Mouse (Mus musculus) limb, embryonic 15.5 days (tissue): ENCODE measurements at regions not wholly inside any gene's neighbourhood (a gene's known extent, or its start where the extent isn't known, plus 50 kb on each side); places are given as distances from the start of the nearest gene placed in this dataset.
A peak's percentile ranks its signal among the peaks of the same experiment; 100 is the strongest.

Experiments
- ATAC-seq: fragments of 200-750 bp; cut with Nextera tagmentation; 2 replicates; pipeline ENCODE4 v1.8.0; 2017; ENCODE audit warnings: low read depth, moderate TSS enrichment; ENCODE audit not compliant: insufficient number of reproducible peaks, low FRiP score, low TSS enrichment
- H3K27ac ChIP-seq: fragments of 300-500 bp; sonication (generic); 2 replicates; pipeline ENCODE4 v1.5.1; 2015; ENCODE audit warnings: moderate library complexity, mild to moderate bottlenecking, inconsistent platforms
- H3K27me3 ChIP-seq: fragments of 300-500 bp; sonication (generic); 2 replicates; pipeline ENCODE4 v1.6.1; 2015; ENCODE audit warnings: inconsistent platforms
- H3K36me3 ChIP-seq: fragments of 300-500 bp; sonication (generic); 2 replicates; pipeline ENCODE4 v1.6.1; 2015; ENCODE audit warnings: inconsistent platforms
- H3K4me1 ChIP-seq: fragments of 300-500 bp; sonication (generic); 2 replicates; pipeline ENCODE4 v1.6.1; 2015; ENCODE audit warnings: inconsistent platforms
- H3K4me2 ChIP-seq: fragments of 300-500 bp; sonication (generic); 2 replicates; pipeline ENCODE4 v1.6.1; 2015; ENCODE audit warnings: mild to moderate bottlenecking, inconsistent platforms
- H3K4me3 ChIP-seq: fragments of 300-500 bp; sonication (generic); 2 replicates; pipeline ENCODE4 v1.5.1; 2015; ENCODE audit warnings: mild to moderate bottlenecking, inconsistent platforms
- H3K9ac ChIP-seq: fragments of 300-500 bp; sonication (generic); 2 replicates; pipeline ENCODE4 v1.6.1; 2015; ENCODE audit warnings: inconsistent platforms
- H3K9me3 ChIP-seq: fragments of 300-500 bp; sonication (generic); 2 replicates; pipeline ENCODE4 v1.6.1; 2016; ENCODE audit warnings: inconsistent platforms
- WGBS: fragments of 180-500 bp; shearing (Covaris S2); methylation state at CpG from one replicate; pipeline ENCODE4 v1.1.7; 2015; 5-methylcytosine and 5-hydroxymethylcytosine counted together

DNA sequence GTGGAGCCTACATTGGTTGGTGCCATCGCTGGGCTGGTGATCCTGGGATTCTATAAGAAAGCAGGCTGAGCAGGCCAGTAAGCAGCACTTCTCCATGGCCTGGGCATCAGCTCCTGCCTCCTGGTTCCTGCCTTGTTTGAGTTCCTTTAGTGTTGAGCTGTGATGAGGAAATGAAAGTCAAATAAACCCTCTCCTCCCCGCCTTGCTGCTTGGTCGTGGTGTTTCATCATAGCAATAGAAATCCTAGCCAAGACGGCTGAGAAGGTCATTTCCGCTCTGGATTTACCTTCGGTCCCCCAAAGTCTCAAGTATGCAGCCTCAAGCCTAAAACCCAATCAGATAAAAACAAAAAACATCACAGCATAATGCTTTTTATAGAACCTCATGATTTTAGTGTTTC, 240.6 kb upstream of the 1700056E22Rik start:
- H3K9ac ChIP-seq = no peak overlapping the region
- H3K9me3 ChIP-seq = no peaks in the 10 kb centered on the region
- H3K36me3 ChIP-seq = no peaks in the 10 kb centered on the region
- no peak overlapping the region for H3K4me2 ChIP-seq
- no peak for ATAC-seq
- H3K4me3 ChIP-seq = no peak overlapping the region
- 0 out of 2 replicates have a peak, but pooled peaks cover 3% of the 10 kb centered on the region for H3K27me3 ChIP-seq
- 0 out of 2 replicates have a peak, but pooled peaks cover 2% of the 10 kb centered on the region for H3K4me1 ChIP-seq
- no peak overlapping the region for H3K27ac ChIP-seq
- WGBS = 71% methylated on average over 6 of the region's 6 CpGs

- Histone ChIP-seq H3K4me2 (no peak overlapping the region), H3K9ac (no peak overlapping the region), H3K27ac (no peak overlapping the region), H3K4me3 (no peak overlapping the region), H3K27me3 (0 out of 2 replicates have a peak, but pooled peaks cover 3% of the 10 kb centered on the region), H3K9me3 (no peaks in the 10 kb centered on the region), H3K4me1 (0 out of 2 replicates have a peak, but pooled peaks cover 2% of the 10 kb centered on the region), H3K36me3 (no peaks in the 10 kb centered on the region)
- ATAC-seq = no peak
- WGBS = 72% methylated on average over 1 of the region's 1 CpGs
Observed at GRCm38 (mm10) chr1:184273722-184274121, 239.6 kb upstream of the 1700056E22Rik start.

DNA sequence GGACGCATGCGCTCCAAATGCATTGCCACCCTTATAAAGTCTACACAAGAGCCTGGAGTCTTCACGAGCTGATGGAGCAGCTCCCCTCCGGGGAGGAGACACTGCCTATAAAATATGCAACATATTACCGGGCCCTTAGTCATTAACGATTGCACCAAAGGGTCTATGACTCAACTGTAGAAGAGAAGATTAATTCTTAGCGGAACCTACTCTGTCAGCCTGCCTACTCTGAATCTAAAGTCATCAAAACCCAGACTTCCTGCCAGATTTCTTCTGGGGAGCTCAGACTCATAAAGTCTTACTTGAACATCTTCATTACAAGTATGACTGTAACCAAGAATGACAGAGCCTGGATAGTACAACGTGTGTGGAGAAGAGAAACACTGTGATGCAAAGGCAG, 237.2 kb upstream of the 1700056E22Rik start:
- no peak overlapping the region for H3K4me2 ChIP-seq
- no peaks in the 10 kb centered on the region for H3K36me3 ChIP-seq
- ATAC-seq = no peak
- H3K4me3 ChIP-seq = no peak overlapping the region
- no peak overlapping the region for H3K27ac ChIP-seq
- no peak overlapping the region for H3K9ac ChIP-seq
- peaks cover 6% of the 10 kb centered on the region; the same call in 1 of the 2 replicates for H3K27me3 ChIP-seq
- 55% methylated on average over 8 of the region's 8 CpGs for WGBS
- H3K4me1 ChIP-seq = peaks cover 8% of the 10 kb centered on the region
- no peaks in the 10 kb centered on the region for H3K9me3 ChIP-seq

- 0 out of 2 replicates have a peak, but pooled peaks have one; percentile 40 for ATAC-seq
- Histone ChIP-seq H3K9ac (no peak overlapping the region), H3K27me3 (peaks cover 6% of the 10 kb centered on the region; the same call in 1 of the 2 replicates), H3K4me1 (peaks cover 8% of the 10 kb centered on the region), H3K27ac (no peak overlapping the region), H3K4me3 (peak overlapping the region; percentile 15; the same call in 1 of the 2 replicates), H3K4me2 (peak overlapping the region; percentile 28), H3K9me3 (no peaks in the 10 kb centered on the region), H3K36me3 (no peaks in the 10 kb centered on the region)
- WGBS = 10% methylated on average over 8 of the region's 8 CpGs
Observed at GRCm38 (mm10) chr1:184266051-184266450, 231.9 kb upstream of the 1700056E22Rik start.

GRCm38 (mm10) chr1:184262975-184263374, 228.9 kb upstream of the 1700056E22Rik start:
- H3K4me3 ChIP-seq = no peak overlapping the region
- 66% methylated on average over 2 of the region's 2 CpGs for WGBS
- H3K4me2 ChIP-seq = no peak overlapping the region
- H3K36me3 ChIP-seq = no peaks in the 10 kb centered on the region
- H3K9ac ChIP-seq = no peak overlapping the region
- ATAC-seq = no peak
- peaks cover 5% of the 10 kb centered on the region for H3K4me1 ChIP-seq
- H3K27me3 ChIP-seq = peaks cover under 1% of the 10 kb centered on the region; the same call in 1 of the 2 replicates
- H3K9me3 ChIP-seq = no peaks in the 10 kb centered on the region
- no peak overlapping the region for H3K27ac ChIP-seq

DNA sequence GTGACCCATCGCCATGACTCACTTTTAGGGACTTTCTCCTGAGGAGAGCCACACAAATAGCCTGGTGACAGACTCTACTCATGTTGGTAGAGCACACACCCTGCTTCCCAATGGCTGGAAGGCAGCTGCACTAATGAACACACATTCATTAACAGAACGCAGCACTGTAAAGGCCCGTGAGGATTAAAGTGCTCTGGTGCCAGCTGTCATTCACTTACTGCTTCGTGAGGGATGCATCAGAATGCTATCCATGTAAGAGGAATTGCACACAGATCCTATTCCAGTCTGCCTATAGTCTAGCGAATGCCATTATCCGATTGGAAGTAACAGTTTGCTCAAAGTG, 227.3 kb upstream of the 1700056E22Rik start:
- 0 out of 2 replicates have a peak, but pooled peaks have one; percentile 58 for ATAC-seq
- Histone ChIP-seq H3K4me2 (no peak overlapping the region), H3K36me3 (no peaks in the 10 kb centered on the region), H3K4me1 (peaks cover 2% of the 10 kb centered on the region), H3K27me3 (no peaks in the 10 kb centered on the region), H3K4me3 (no peak overlapping the region), H3K9me3 (no peaks in the 10 kb centered on the region), H3K9ac (no peak overlapping the region), H3K27ac (no peak overlapping the region; the same call in 1 of the 2 replicates)
- 70% methylated on average over 6 of the region's 6 CpGs for WGBS

- no peak for ATAC-seq
- Histone ChIP-seq H3K36me3 (no peaks in the 10 kb centered on the region), H3K27me3 (no peaks in the 10 kb centered on the region), H3K27ac (no peak overlapping the region), H3K4me3 (no peak overlapping the region), H3K4me2 (no peak overlapping the region), H3K9me3 (no peaks in the 10 kb centered on the region), H3K9ac (no peak overlapping the region), H3K4me1 (no peaks in the 10 kb centered on the region)
- WGBS = 77% methylated on average over 6 of the region's 6 CpGs
Observed at GRCm38 (mm10) chr1:184260722-184261384, 226.8 kb upstream of the 1700056E22Rik start.

DNA sequence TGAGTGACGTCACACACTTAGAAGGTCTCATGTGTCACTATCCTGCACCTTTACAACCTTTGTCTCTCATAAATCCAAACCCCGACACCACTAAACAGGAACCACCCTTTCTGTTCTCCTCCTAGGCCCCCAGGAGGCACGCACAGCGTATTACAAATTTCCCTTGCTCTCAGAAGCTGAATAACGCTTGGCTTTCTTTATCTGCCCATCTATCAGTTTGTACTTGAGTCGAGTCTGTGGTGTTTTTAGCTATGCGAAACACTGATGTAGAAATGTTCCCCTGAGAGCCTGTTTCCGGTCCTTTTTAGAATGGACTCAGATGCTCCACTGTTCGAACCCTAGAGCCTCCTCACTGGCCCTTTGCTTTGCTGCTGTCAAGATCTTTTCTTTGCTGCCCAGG, 225.8 kb upstream of the 1700056E22Rik start:
- no peak for ATAC-seq
- no peaks in the 10 kb centered on the region for H3K27me3 ChIP-seq
- H3K4me3 ChIP-seq = no peak overlapping the region
- H3K27ac ChIP-seq = no peak overlapping the region
- no peak overlapping the region for H3K4me2 ChIP-seq
- H3K9me3 ChIP-seq = no peaks in the 10 kb centered on the region
- H3K9ac ChIP-seq = no peak overlapping the region
- no peaks in the 10 kb centered on the region; the same call in 1 of the 2 replicates for H3K4me1 ChIP-seq
- H3K36me3 ChIP-seq = no peaks in the 10 kb centered on the region
- 83% methylated on average over 9 of the region's 9 CpGs for WGBS

- no peaks in the 10 kb centered on the region; the same call in 1 of the 2 replicates for H3K4me1 ChIP-seq
- no peak overlapping the region for H3K4me2 ChIP-seq
- no peaks in the 10 kb centered on the region for H3K36me3 ChIP-seq
- 92% methylated on average over 6 of the region's 6 CpGs for WGBS
- ATAC-seq = no peak
- H3K4me3 ChIP-seq = no peak overlapping the region
- H3K27me3 ChIP-seq = no peaks in the 10 kb centered on the region
- H3K27ac ChIP-seq = no peak overlapping the region
- H3K9me3 ChIP-seq = no peaks in the 10 kb centered on the region
- no peak overlapping the region for H3K9ac ChIP-seq
Observed at GRCm38 (mm10) chr1:184257356-184257755, 223.3 kb upstream of the 1700056E22Rik start.

DNA sequence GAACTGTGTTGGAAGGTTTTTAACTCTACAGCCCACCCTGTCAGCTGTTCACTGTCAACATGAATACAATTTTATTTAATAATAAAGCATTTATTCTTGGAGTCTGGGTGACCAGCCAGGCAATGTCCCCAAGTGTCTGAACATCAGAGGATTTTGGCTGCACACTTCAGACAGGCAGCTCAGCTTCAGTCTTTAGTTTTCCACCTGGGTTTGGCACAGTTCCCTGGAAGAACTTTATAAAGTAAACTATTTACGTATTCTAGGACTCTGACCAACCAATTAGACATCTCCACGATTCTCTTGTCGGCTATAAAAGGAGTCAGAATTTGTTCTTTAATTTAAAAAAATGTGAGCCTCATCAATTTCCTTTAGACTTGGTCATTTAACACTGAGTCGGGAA, 220.8 kb upstream of the 1700056E22Rik start:
- 0 out of 2 replicates have a peak, but pooled peaks have one; percentile 35 for ATAC-seq
- WGBS = 47% methylated on average over 4 of the region's 4 CpGs

DNA sequence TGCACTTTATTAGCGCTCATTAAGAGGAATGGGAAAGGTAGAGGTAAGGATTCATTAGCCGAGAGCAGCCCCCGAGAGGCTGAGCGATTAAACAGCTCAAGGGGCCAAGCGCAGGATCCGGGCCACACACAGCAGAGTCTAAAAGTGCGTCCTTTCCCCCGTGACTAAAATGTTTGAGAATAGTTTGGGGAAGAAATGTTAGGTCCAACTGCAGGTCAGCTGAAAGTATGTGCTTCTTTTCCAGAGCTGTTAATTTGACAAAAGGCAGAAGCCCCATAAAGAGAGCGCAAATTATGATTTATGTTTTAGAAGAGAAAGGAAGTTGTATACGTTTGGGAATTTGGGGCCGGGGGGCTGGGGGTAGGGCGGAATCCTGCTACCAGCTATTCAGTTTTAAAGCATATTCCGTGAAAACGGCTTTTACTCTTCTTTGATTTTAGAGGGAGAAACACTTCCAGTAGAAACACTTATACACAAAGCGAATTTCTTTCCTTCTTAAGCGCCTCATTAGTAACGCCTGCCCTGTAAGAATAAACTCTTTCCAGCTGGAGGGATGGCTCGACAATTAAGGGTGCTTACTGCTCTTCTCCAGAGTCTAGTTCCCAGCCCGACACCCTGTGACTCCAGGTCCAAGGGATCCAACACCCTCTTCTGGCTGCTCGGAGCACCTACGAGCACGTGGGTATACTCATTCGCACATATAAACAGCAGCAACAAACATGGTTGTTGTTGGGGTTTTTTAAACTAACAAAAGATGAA, 210.8 kb upstream of the 1700056E22Rik start:
- H3K36me3 ChIP-seq = no peaks in the 10 kb centered on the region
- 33% methylated on average over 23 of the region's 23 CpGs for WGBS
- H3K4me2 ChIP-seq = peak overlapping the region; percentile 42
- H3K9ac ChIP-seq = no peak overlapping the region
- H3K27ac ChIP-seq = peak overlapping the region; percentile 68
- H3K4me3 ChIP-seq = peak overlapping the region; percentile 19
- H3K4me1 ChIP-seq = peaks cover 12% of the 10 kb centered on the region
- H3K27me3 ChIP-seq = no peaks in the 10 kb centered on the region
- no peaks in the 10 kb centered on the region for H3K9me3 ChIP-seq
- ATAC-seq = no peak; the same call in 1 of the 2 replicates

More for the DNA sequence above, 220.8 kb upstream of the 1700056E22Rik start:
- Histone ChIP-seq H3K4me2 (no peak overlapping the region), H3K36me3 (no peaks in the 10 kb centered on the region), H3K4me3 (no peak overlapping the region), H3K27me3 (no peaks in the 10 kb centered on the region), H3K9ac (no peak overlapping the region), H3K27ac (no peak overlapping the region), H3K9me3 (no peaks in the 10 kb centered on the region), H3K4me1 (no peaks in the 10 kb centered on the region; the same call in 1 of the 2 replicates)

- WGBS = 15% methylated on average over 9 of the region's 9 CpGs
- Histone ChIP-seq H3K9me3 (no peaks in the 10 kb centered on the region), H3K4me2 (peak overlapping the region; percentile 42), H3K27me3 (no peaks in the 10 kb centered on the region), H3K27ac (peak overlapping the region; percentile 68; the same call in 1 of the 2 replicates), H3K4me1 (peaks cover 12% of the 10 kb centered on the region), H3K36me3 (no peaks in the 10 kb centered on the region), H3K4me3 (peak overlapping the region; percentile 19), H3K9ac (no peak overlapping the region)
- ATAC-seq = peak; percentile 71; the same call in 1 of the 2 replicates
Observed at GRCm38 (mm10) chr1:184244296-184244695, 210.2 kb upstream of the 1700056E22Rik start.
